Mouse (Mus musculus) hindbrain, embryonic 12.5 days (tissue): ENCODE measurements around the gene Snupn. TPM values are rescaled to one million over a fixed set of nuclear protein-coding genes. Genes with fewer than 3 reads are reported as not detected.
A peak's percentile ranks its signal among the peaks of the same experiment; 100 is the strongest.
"Not testable (repeated sequence)": the region's sequence is repeated elsewhere in the genome, so short reads cannot be mapped to it uniquely, and the experiment has no call there.

Experiments used
- ATAC-seq: fragments of 200-750 bp; cut with Nextera tagmentation; 2 replicates; pipeline ENCODE4 v1.8.0; 2017; ENCODE audit warnings: moderate TSS enrichment; ENCODE audit not compliant: low FRiP score
- H3K27ac ChIP-seq: fragments of 300-500 bp; sonication (generic); 2 replicates; pipeline ENCODE4 v1.5.1; 2016; ENCODE audit warnings: mild to moderate bottlenecking
- H3K27me3 ChIP-seq: fragments of 300-500 bp; sonication (generic); 2 replicates; pipeline ENCODE4 v1.6.1; 2016; ENCODE audit warnings: mild to moderate bottlenecking
- H3K36me3 ChIP-seq: fragments of 300-500 bp; sonication (generic); 2 replicates; pipeline ENCODE4 v1.6.1; 2016; ENCODE audit warnings: mild to moderate bottlenecking
- H3K4me1 ChIP-seq: fragments of 300-500 bp; sonication (generic); 2 replicates; pipeline ENCODE4 v1.6.1; 2016
- H3K4me2 ChIP-seq: fragments of 300-500 bp; sonication (generic); replicated peaks from 2 replicates; pipeline ENCODE4 v1.6.1; 2016; ENCODE audit warnings: mild to moderate bottlenecking
- H3K4me3 ChIP-seq: fragments of 300-500 bp; sonication (generic); 2 replicates; pipeline ENCODE4 v1.5.1; 2016; ENCODE audit warnings: mild to moderate bottlenecking
- H3K9ac ChIP-seq: fragments of 300-500 bp; sonication (generic); 2 replicates; pipeline ENCODE4 v1.6.1; 2016; ENCODE audit warnings: mild to moderate bottlenecking, moderate library complexity
- H3K9me3 ChIP-seq: fragments of 300-500 bp; sonication (generic); replicated peaks from 2 replicates; pipeline ENCODE4 v1.6.1; 2016; ENCODE audit warnings: mild to moderate bottlenecking
- WGBS: fragments of 180-500 bp; shearing (Covaris S2); methylation state at CpG from one replicate; pipeline ENCODE4 v1.1.7; 2016; 5-methylcytosine and 5-hydroxymethylcytosine counted together
- polyA plus RNA-seq: library from polyadenylated mRNA; unstranded; fragments of >200 nt; fragmentation: Nextera tagmentation; extraction: Ambion mirVana; gene quantifications from 2 replicates; pipeline ENCODE4 v1.2.1, GENCODE M21; 2016

Gene Snupn
- polyA plus RNA-seq, 1 experiment from 2014 or later = 24.7 TPM

- H3K4me1 ChIP-seq = peaks cover 15% of the 10 kb centered on the region
- peak; percentile 96 for ATAC-seq
- H3K36me3 ChIP-seq = no peaks in the 10 kb centered on the region
- no peaks in the 10 kb centered on the region for H3K9me3 ChIP-seq
- H3K27me3 ChIP-seq = no peaks in the 10 kb centered on the region
- peak within 1 kb of the TSS; percentile 85 for H3K4me3 ChIP-seq
- under 1% methylated on average over 73 of the region's 73 CpGs for WGBS
- peak within 1 kb of the TSS; percentile 87 for H3K27ac ChIP-seq
- H3K4me2 ChIP-seq = peak within 1 kb of the TSS; percentile 91
- peak within 1 kb of the TSS; percentile 89 for H3K9ac ChIP-seq
Observed at GRCm38 (mm10) chr9:56937223-56938160, 13.2 kb upstream of the Snupn start, which contains the start of gene Imp3. TSS of gene Imp3 (plus strand) at chr9:56937475.

DNA sequence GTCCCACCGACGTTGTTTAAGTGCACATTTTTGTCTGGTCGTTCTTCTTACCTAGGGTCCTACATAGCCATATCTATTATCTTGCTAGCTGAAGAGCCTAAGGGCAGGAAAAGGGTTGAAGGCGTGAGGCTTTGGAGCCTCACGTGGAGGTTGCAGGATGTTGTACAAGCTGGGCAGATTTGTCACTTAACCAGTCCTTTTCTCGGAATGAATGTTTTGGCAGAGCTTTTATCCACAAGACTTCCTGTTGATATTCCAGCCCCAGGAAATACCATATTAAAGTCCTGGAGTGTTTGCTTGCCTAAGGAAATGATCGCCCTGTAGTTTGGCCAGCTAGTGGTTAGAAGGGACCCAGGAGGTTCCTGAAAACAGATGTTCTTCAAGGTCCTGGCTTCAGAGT lies 12.3 kb upstream of the Snupn start:
- Histone ChIP-seq H3K9ac (peak overlapping the region; percentile 89), H3K27ac (no peak overlapping the region), H3K36me3 (no peaks in the 10 kb centered on the region), H3K4me3 (peak overlapping the region; percentile 85), H3K4me2 (peak overlapping the region; percentile 91), H3K27me3 (no peaks in the 10 kb centered on the region), H3K9me3 (no peaks in the 10 kb centered on the region), H3K4me1 (peaks cover 15% of the 10 kb centered on the region)
- 7% methylated on average over 7 of the region's 7 CpGs for WGBS
- no peak for ATAC-seq

GRCm38 (mm10) chr9:56947481-56947880 lies 3.2 kb upstream of the Snupn start:
- not testable (repeated sequence) for H3K36me3 ChIP-seq, H3K4me2 ChIP-seq, ATAC-seq, H3K27ac ChIP-seq, H3K27me3 ChIP-seq, H3K4me3 ChIP-seq, H3K9ac ChIP-seq, H3K9me3 ChIP-seq
- 39% methylated on average over 3 of the region's 3 CpGs for WGBS
- H3K4me1 ChIP-seq = peaks cover 13% of the 10 kb centered on the region

- not testable (repeated sequence) for H3K27ac ChIP-seq, H3K27me3 ChIP-seq, H3K9ac ChIP-seq, H3K4me3 ChIP-seq, H3K4me2 ChIP-seq, H3K36me3 ChIP-seq, H3K9me3 ChIP-seq, ATAC-seq
- WGBS = 91% methylated on average over 5 of the region's 5 CpGs
- peaks cover 13% of the 10 kb centered on the region for H3K4me1 ChIP-seq
Observed at GRCm38 (mm10) chr9:56948699-56949098, 2.0 kb upstream of the Snupn start.

DNA sequence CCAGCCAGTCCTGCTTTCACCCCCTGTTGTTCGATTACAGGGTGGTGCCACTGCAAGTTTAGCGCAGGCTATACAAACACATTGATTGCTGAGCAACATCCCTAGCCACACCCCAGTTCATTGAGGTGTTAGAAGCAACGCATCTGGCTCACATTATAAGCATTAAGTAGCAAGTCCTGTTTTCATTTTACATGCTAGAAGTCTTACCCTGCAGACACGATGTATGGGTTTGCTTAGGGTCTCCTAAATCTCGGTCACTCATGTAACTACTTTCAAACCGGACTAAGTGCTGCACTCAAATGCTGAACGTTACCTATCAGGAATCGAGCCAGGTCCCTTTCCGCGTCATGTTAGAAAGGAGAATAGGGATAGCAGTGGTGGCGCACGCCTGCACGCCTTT lies 911 bp upstream of the Snupn start:
- Histone ChIP-seq H3K27me3 (no peaks in the 10 kb centered on the region), H3K9me3 (no peaks in the 10 kb centered on the region), H3K9ac (peak overlapping the region; percentile 78), H3K27ac (no peak overlapping the region), H3K4me1 (peaks cover 13% of the 10 kb centered on the region), H3K36me3 (no peaks in the 10 kb centered on the region), H3K4me3 (peak overlapping the region; percentile 63), H3K4me2 (peak overlapping the region; percentile 92)
- WGBS = 29% methylated on average over 13 of the region's 13 CpGs
- no peak for ATAC-seq

DNA sequence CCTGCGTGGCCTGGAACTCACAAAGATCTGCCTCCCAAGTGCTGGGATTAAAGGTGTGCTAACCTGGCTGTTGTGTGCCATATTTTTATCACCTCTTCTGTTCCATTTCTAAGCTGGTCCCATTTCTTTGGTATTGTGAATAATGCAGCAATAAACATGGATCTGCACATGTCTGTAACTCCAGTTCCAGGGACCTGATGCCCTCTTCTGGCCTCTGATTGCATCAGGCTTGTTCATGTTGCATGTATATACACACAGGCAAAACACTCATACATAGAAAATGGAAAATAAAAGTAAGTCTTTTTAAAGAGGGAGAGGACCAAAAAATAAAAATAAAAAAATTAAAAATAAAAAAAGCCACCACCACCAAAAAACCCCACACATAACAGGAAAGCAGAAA lies 2.9 kb downstream of the Snupn start:
- H3K9me3 ChIP-seq = no peaks in the 10 kb centered on the region
- H3K4me3 ChIP-seq = no peak overlapping the region
- H3K27me3 ChIP-seq = no peaks in the 10 kb centered on the region
- no peak overlapping the region for H3K4me2 ChIP-seq
- H3K9ac ChIP-seq = no peak overlapping the region
- ATAC-seq = no peak
- H3K36me3 ChIP-seq = peaks cover 7% of the 10 kb centered on the region; the same call in 1 of the 2 replicates
- 93% methylated on average over 1 of the region's 1 CpGs for WGBS
- H3K4me1 ChIP-seq = peaks cover 13% of the 10 kb centered on the region
- no peak overlapping the region for H3K27ac ChIP-seq

DNA sequence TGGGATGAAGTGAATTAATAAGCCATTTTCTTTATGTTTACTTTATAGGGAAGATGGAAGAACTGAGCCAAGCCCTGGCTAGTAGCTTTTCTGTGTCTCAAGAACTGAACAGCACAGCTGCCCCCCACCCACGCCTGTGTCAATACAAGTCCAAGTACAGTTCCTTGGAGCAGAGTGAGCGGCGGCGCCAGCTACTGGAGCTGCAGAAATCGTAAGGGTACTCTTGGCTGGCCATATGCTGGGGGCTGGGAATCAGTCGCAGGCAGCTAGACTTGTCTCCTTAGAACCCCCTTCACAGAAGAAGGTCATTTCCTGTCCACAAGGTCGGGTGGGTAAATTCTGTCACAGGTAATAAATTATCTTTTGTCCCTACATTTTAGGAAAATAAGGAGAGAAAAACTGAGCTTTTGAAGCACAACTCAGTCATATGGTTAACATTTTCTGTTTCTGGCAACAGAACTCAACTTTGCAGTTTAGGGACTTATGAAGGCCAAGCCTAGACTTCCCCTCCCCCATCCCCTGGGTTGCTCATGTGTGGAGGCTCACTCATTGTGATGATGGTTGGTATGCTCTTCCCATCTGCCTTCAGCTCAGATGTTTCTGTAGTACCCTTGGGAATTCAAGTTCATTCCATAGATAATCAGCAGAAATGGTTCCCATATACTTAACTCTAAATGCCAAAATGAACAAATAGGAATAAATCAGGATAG lies 6.4 kb downstream of the Snupn start:
- WGBS = 80% methylated on average over 7 of the region's 7 CpGs
- Histone ChIP-seq H3K4me2 (no peak overlapping the region), H3K27me3 (no peaks in the 10 kb centered on the region), H3K4me3 (no peak overlapping the region), H3K27ac (no peak overlapping the region), H3K4me1 (no peaks in the 10 kb centered on the region), H3K36me3 (peaks cover 13% of the 10 kb centered on the region), H3K9me3 (no peaks in the 10 kb centered on the region), H3K9ac (no peak overlapping the region)
- no peak for ATAC-seq

GRCm38 (mm10) chr9:56958689-56959088 lies 8.0 kb downstream of the Snupn start:
- no peak overlapping the region for H3K4me2 ChIP-seq
- H3K27ac ChIP-seq = no peak overlapping the region
- 88% methylated on average over 2 of the region's 2 CpGs for WGBS
- H3K27me3 ChIP-seq = no peaks in the 10 kb centered on the region
- H3K4me3 ChIP-seq = no peak overlapping the region
- no peaks in the 10 kb centered on the region for H3K4me1 ChIP-seq
- peaks cover 24% of the 10 kb centered on the region for H3K36me3 ChIP-seq
- H3K9ac ChIP-seq = no peak overlapping the region
- no peaks in the 10 kb centered on the region for H3K9me3 ChIP-seq
- ATAC-seq = no peak

DNA sequence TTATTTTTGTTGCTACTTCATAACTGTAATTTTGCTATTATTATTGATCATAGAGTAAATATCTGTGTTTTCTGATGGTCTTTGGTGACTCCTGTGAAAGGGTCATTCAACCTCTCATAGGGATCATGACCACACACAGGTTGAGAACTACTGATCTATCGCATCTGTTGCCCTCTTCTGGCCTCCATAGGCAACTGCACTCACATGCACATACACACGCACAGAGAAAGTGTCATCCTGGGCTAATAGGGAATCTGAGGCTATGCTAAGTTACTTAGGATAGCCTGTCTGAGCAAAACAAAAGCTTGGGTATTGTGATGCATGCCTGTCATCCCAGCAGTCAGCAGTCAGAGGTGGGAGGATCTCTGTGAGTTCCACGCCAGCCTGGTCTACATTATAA lies 10.9 kb downstream of the Snupn start:
- H3K4me1 ChIP-seq = no peaks in the 10 kb centered on the region
- no peak overlapping the region for H3K9ac ChIP-seq
- H3K27me3 ChIP-seq = no peaks in the 10 kb centered on the region
- 96% methylated on average over 3 of the region's 3 CpGs for WGBS
- no peak overlapping the region for H3K4me2 ChIP-seq
- no peaks in the 10 kb centered on the region for H3K9me3 ChIP-seq
- H3K4me3 ChIP-seq = no peak overlapping the region
- no peak overlapping the region for H3K27ac ChIP-seq
- H3K36me3 ChIP-seq = peaks cover 35% of the 10 kb centered on the region
- ATAC-seq = no peak

GRCm38 (mm10) chr9:56970158-56970557 lies 19.5 kb downstream of the Snupn start:
- Histone ChIP-seq H3K9ac (no peak overlapping the region), H3K4me3 (no peak overlapping the region), H3K9me3 (no peaks in the 10 kb centered on the region), H3K27ac (no peak overlapping the region), H3K36me3 (peaks cover 17% of the 10 kb centered on the region), H3K27me3 (no peaks in the 10 kb centered on the region), H3K4me1 (no peaks in the 10 kb centered on the region), H3K4me2 (no peak overlapping the region)
- no peak for ATAC-seq
- 85% methylated on average over 2 of the region's 2 CpGs for WGBS

- 87% methylated on average over 8 of the region's 8 CpGs for WGBS
- Histone ChIP-seq H3K4me3 (no peak overlapping the region), H3K9ac (no peak overlapping the region), H3K27ac (no peak overlapping the region), H3K9me3 (no peaks in the 10 kb centered on the region), H3K27me3 (no peaks in the 10 kb centered on the region), H3K36me3 (peaks cover 17% of the 10 kb centered on the region), H3K4me1 (no peaks in the 10 kb centered on the region), H3K4me2 (no peak overlapping the region)
- ATAC-seq = no peak
Observed at GRCm38 (mm10) chr9:56973960-56974524, 23.4 kb downstream of the Snupn start.

DNA sequence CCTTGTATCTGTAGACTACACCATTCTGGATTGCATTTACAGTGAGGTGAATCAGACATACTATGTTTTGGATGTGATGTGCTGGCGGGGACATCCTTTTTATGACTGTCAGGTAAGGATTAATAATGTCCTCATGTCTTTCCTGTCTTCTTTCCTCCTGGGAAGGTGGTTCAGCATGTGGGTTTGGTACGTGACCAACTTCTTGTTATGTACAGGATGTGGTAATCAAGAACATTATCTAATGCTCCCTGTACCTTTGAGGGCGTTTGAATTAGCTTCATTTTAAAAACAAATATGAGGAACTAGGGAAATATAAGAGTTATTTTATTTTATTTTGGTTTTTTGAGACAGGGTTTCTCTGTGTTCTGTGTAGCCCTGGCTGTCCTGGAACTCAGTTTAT lies 24.5 kb downstream of the Snupn start:
- peaks cover 21% of the 10 kb centered on the region for H3K36me3 ChIP-seq

More for the DNA sequence above, 24.5 kb downstream of the Snupn start:
- Histone ChIP-seq H3K9ac (no peak overlapping the region), H3K4me3 (no peak overlapping the region), H3K9me3 (no peaks in the 10 kb centered on the region), H3K4me1 (no peaks in the 10 kb centered on the region), H3K27me3 (no peaks in the 10 kb centered on the region), H3K4me2 (no peak overlapping the region), H3K27ac (no peak overlapping the region)
- 93% methylated on average over 3 of the region's 3 CpGs for WGBS
- ATAC-seq = no peak
